17 mouse cellular contexts compared by ENCODE assay signal in the genomic region with DNA sequence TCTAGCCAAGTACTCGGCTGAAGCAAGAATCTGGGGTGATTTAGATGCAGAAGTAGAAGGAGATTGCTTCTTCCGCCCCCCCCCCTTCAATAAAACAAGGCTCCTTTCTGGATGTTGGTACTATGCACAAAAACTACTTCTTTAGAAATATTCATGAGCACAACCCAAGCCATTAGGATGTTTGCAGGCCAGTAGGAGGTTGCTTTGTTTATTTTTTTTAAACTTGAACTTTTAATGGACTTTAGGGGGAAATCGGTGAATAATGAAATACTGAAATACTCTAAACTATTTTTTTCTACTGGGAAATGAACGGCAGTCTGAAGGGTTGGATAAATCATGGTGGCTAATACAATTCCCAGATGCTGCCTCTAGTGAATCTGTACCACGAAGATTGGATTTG. TPM values are rescaled to one million over a fixed set of nuclear protein-coding genes. Genes with fewer than 3 reads are reported as not detected.
"Had no signal": no experiment of that assay in that cellular context is flagged by ENCODE, and none has a peak within 500 bp of the region (broad histone marks: within the 10 kb centered on the region; RNA-seq: fewer than 3 reads in every experiment).

Pnlip (plus strand) TSS at position 301 of the 400 bp plus-strand sequence.

- H3K4me3 ChIP-seq: neural tube, embryonic 12.5 days; neural tube, embryonic 13.5 days; neural tube, embryonic 15.5 days; stomach, embryonic 15.5 days had no signal

- DNase-seq: retina, postnatal 1 day; right cerebral cortex, adult 18-20 months; right cerebral cortex, postnatal 14 days; right cerebral cortex, postnatal 25 days; right cerebral cortex, postnatal 4 days; thymus, adult 18-20 months; thymus, adult 2 months; thymus, postnatal 14 days; thymus, postnatal 25 days; thymus, postnatal 36 days; thymus, postnatal 4 days had no signal

- H3K27me3 ChIP-seq: neural tube, embryonic 12.5 days; neural tube, embryonic 13.5 days; neural tube, embryonic 15.5 days; stomach, embryonic 15.5 days had no signal

- H3K4me1 ChIP-seq: neural tube, embryonic 12.5 days; neural tube, embryonic 13.5 days; neural tube, embryonic 15.5 days; stomach, embryonic 15.5 days had no signal

- H3K36me3 ChIP-seq: neural tube, embryonic 12.5 days; neural tube, embryonic 13.5 days; neural tube, embryonic 15.5 days; stomach, embryonic 15.5 days had no signal

- H3K27ac ChIP-seq: neural tube, embryonic 12.5 days; neural tube, embryonic 13.5 days; neural tube, embryonic 15.5 days; stomach, embryonic 15.5 days; stomach, postnatal 0 days had no signal

- H3K9me3 ChIP-seq: neural tube, embryonic 12.5 days; neural tube, embryonic 13.5 days; neural tube, embryonic 15.5 days; stomach, embryonic 15.5 days had no signal

RNA-seq across cellular contexts. Expression of gene Pnlip, which starts in this region (rescaled TPM):
- total RNA-seq: neutrophil, adult 5-6 weeks had no signal
